Mouse (Mus musculus): ENCODE data around the gene Thsd4.
"Not testable (repeated sequence)": the region's sequence is repeated elsewhere in the genome, so short reads cannot be mapped to it uniquely, and the experiment has no call there.

Thsd4 gene

GRCm38 (mm10) chr9:60286390-60286789 is 235.5 kb downstream of the Thsd4 start:
- in situ Hi-C loops (cut with MboI; ENCODE audit: low pct_unique_long_range_greater_than_20kb in 1 of 2, low sequenced_read_pairs in 2 of 2, unreplicated experiment in 1 of 2), result no loop called here

GRCm38 (mm10) chr9:60285047-60285462 is 236.8 kb downstream of the Thsd4 start:
- in situ Hi-C loops (cut with MboI; ENCODE audit: low pct_unique_long_range_greater_than_20kb in 1 of 2, low sequenced_read_pairs in 2 of 2, unreplicated experiment in 1 of 2), result no loop called here

- in situ Hi-C loops (cut with MboI; ENCODE audit: low pct_unique_long_range_greater_than_20kb in 1 of 2, low sequenced_read_pairs in 2 of 2, unreplicated experiment in 1 of 2), result no loop called here
These were observed 237.5 kb downstream of the Thsd4 start for GRCm38 (mm10) chr9:60284318-60284717.

GRCm38 (mm10) chr9:60283546-60283945 is 238.3 kb downstream of the Thsd4 start:
- in situ Hi-C loops (cut with MboI; ENCODE audit: low pct_unique_long_range_greater_than_20kb in 1 of 2, low sequenced_read_pairs in 2 of 2, unreplicated experiment in 1 of 2), result no loop called here

- in situ Hi-C loops (cut with MboI; ENCODE audit: low pct_unique_long_range_greater_than_20kb in 1 of 2, low sequenced_read_pairs in 2 of 2, unreplicated experiment in 1 of 2), result no loop called here
These were observed 240.6 kb downstream of the Thsd4 start for GRCm38 (mm10) chr9:60281281-60281680.

- in situ Hi-C loops (cut with MboI; ENCODE audit: low pct_unique_long_range_greater_than_20kb in 1 of 2, low sequenced_read_pairs in 2 of 2, unreplicated experiment in 1 of 2), result no loop called here
These were observed 241.1 kb downstream of the Thsd4 start for GRCm38 (mm10) chr9:60280786-60281185.

- in situ Hi-C loops (cut with MboI; ENCODE audit: low pct_unique_long_range_greater_than_20kb in 1 of 2, low sequenced_read_pairs in 2 of 2, unreplicated experiment in 1 of 2), result no loop called here
These were observed 242.3 kb downstream of the Thsd4 start for GRCm38 (mm10) chr9:60279556-60279955.

- in situ Hi-C loops (cut with MboI; ENCODE audit: low pct_unique_long_range_greater_than_20kb in 1 of 2, low sequenced_read_pairs in 2 of 2, unreplicated experiment in 1 of 2), result no loop called here
These were observed 245.5 kb downstream of the Thsd4 start for GRCm38 (mm10) chr9:60276351-60276750.

GRCm38 (mm10) chr9:60275410-60276159 is 246.3 kb downstream of the Thsd4 start:
- in situ Hi-C loops (cut with MboI; ENCODE audit: low pct_unique_long_range_greater_than_20kb in 1 of 2, low sequenced_read_pairs in 2 of 2, unreplicated experiment in 1 of 2), result no loop called here

- in situ Hi-C loops (cut with MboI; ENCODE audit: low pct_unique_long_range_greater_than_20kb in 1 of 2, low sequenced_read_pairs in 2 of 2, unreplicated experiment in 1 of 2), result no loop called here
These were observed 247.3 kb downstream of the Thsd4 start for GRCm38 (mm10) chr9:60274503-60274902.

- in situ Hi-C loops (cut with MboI; ENCODE audit: low pct_unique_long_range_greater_than_20kb in 1 of 2, low sequenced_read_pairs in 2 of 2, unreplicated experiment in 1 of 2), result not testable (repeated sequence)
These were observed 249.5 kb downstream of the Thsd4 start for GRCm38 (mm10) chr9:60272345-60272744.

GRCm38 (mm10) chr9:60271940-60272339 is 249.9 kb downstream of the Thsd4 start:
- in situ Hi-C loops (cut with MboI; ENCODE audit: low pct_unique_long_range_greater_than_20kb in 1 of 2, low sequenced_read_pairs in 2 of 2, unreplicated experiment in 1 of 2), result no loop called here

GRCm38 (mm10) chr9:60269807-60270206 is 252.0 kb downstream of the Thsd4 start:
- in situ Hi-C loops (cut with MboI; ENCODE audit: low pct_unique_long_range_greater_than_20kb in 1 of 2, low sequenced_read_pairs in 2 of 2, unreplicated experiment in 1 of 2), result no loop called here

- in situ Hi-C loops (cut with MboI; ENCODE audit: low pct_unique_long_range_greater_than_20kb in 1 of 2, low sequenced_read_pairs in 2 of 2, unreplicated experiment in 1 of 2), result no loop called here
These were observed 254.6 kb downstream of the Thsd4 start for GRCm38 (mm10) chr9:60267273-60267626.

- in situ Hi-C loops (cut with MboI; ENCODE audit: low pct_unique_long_range_greater_than_20kb in 1 of 2, low sequenced_read_pairs in 2 of 2, unreplicated experiment in 1 of 2), result no loop called here
These were observed 255.1 kb downstream of the Thsd4 start for GRCm38 (mm10) chr9:60266583-60267272.

GRCm38 (mm10) chr9:60264586-60265325 is 257.1 kb downstream of the Thsd4 start:
- in situ Hi-C loops (cut with MboI; ENCODE audit: low pct_unique_long_range_greater_than_20kb in 1 of 2, low sequenced_read_pairs in 2 of 2, unreplicated experiment in 1 of 2), result no loop called here

- in situ Hi-C loops (cut with MboI; ENCODE audit: low pct_unique_long_range_greater_than_20kb in 1 of 2, low sequenced_read_pairs in 2 of 2, unreplicated experiment in 1 of 2), result no loop called here
These were observed 259.2 kb downstream of the Thsd4 start for GRCm38 (mm10) chr9:60262515-60263140.

GRCm38 (mm10) chr9:60259626-60260025 is 262.2 kb downstream of the Thsd4 start:
- in situ Hi-C loops (cut with MboI; ENCODE audit: low pct_unique_long_range_greater_than_20kb in 1 of 2, low sequenced_read_pairs in 2 of 2, unreplicated experiment in 1 of 2), result no loop called here

GRCm38 (mm10) chr9:60251765-60252164 is 270.1 kb downstream of the Thsd4 start:
- in situ Hi-C loops (cut with MboI; ENCODE audit: low pct_unique_long_range_greater_than_20kb in 1 of 2, low sequenced_read_pairs in 2 of 2, unreplicated experiment in 1 of 2), result no loop called here

Data from mouse embryonic stem cell (cell line).